Mouse (Mus musculus) brown adipose tissue, adult 24 weeks (tissue): ENCODE data around the gene Lama1. TPM values are rescaled to one million over a fixed set of nuclear protein-coding genes. Genes with fewer than 3 reads are reported as not detected.
"Not testable (repeated sequence)": the region's sequence is repeated elsewhere in the genome, so short reads cannot be mapped to it uniquely, and the experiment has no call there.

Experiments
- H3K27ac ChIP-seq: fragments of 200-500 bp; replicated peaks from 2 replicates; pipeline ENCODE4 v1.5.1; 2012; ENCODE audit warnings: low read depth, mild to moderate bottlenecking, low read length
- H3K4me1 ChIP-seq: fragments of 200-500 bp; 2 replicates; pipeline ENCODE4 v1.6.1; 2012; ENCODE audit warnings: low read length, mixed read lengths; ENCODE audit not compliant: control insufficient read depth, insufficient read depth, insufficient read length
- H3K4me3 ChIP-seq: fragments of 200-500 bp; 2 replicates; pipeline ENCODE4 v1.5.1; 2012; ENCODE audit warnings: low read depth, mild to moderate bottlenecking, low read length, moderate library complexity; ENCODE audit not compliant: insufficient read depth
- polyA plus RNA-seq: library from polyadenylated mRNA; stranded (reverse); fragments of >200 nt; gene quantifications from 2 replicates; pipeline ENCODE4 v1.2.4, GENCODE M21; 2012; ENCODE audit not compliant: missing spikeins, insufficient read depth, insufficient read length

Lama1 gene
- polyA plus RNA-seq, 1 experiment = not detected

DNA sequence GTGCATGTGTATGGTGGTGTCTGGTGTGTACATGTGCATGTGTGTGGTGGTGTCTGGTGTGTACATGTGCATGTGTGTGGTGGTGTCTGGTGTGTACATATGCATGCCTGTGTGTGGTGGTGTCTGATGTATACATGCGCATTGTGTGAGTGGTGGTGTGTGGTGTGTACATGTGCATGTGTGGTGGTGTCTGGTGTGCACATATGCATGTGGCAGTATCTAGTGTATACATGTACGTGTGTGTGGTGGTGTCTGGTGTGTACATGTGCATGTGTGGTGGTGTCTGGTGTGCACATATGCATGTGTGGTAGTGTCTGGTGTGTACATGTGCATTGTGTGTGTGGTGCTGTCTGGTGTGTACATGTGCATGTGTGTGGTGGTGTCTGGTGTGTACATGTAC, 144.4 kb downstream of the Lama1 start:
- H3K4me3 ChIP-seq, H3K27ac ChIP-seq, H3K4me1 ChIP-seq: not testable (repeated sequence)

- H3K4me1 ChIP-seq = no peaks in the 10 kb centered on the region
- no peak overlapping the region for H3K4me3 ChIP-seq
These were observed 164.1 kb downstream of the Lama1 start for GRCm38 (mm10) chr17:67861080-67861630.

GRCm38 (mm10) chr17:67861744-67862535, 164.9 kb downstream of the Lama1 start:
- Histone ChIP-seq H3K27ac (no peak overlapping the region), H3K4me3 (no peak overlapping the region), H3K4me1 (no peaks in the 10 kb centered on the region)

More at GRCm38 (mm10) chr17:67861080-67861630, 164.1 kb downstream of the Lama1 start:
- H3K27ac ChIP-seq = no peak overlapping the region

DNA sequence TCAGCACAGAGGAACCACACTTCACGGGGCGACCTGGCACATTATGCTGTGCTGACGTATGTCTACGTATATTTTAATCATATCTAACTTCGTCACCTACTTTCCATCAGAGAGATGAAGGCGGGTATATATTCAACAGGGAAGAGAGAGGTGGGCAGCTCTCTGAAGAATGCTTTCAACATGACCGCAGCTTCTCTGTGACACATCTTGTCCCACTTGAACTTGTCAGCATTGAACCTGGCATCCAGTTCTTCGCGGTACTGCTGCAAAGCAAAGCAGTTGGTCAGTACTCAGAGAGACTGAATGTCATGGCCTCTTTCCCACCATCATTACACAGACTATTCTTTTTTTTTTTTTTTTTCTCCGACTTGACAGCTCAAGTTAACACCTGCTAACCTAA, 167.3 kb downstream of the Lama1 start:
- Histone ChIP-seq H3K4me1 (0 out of 2 replicates have a peak, but pooled peaks cover 2% of the 10 kb centered on the region), H3K4me3 (no peak overlapping the region), H3K27ac (no peak overlapping the region)

DNA sequence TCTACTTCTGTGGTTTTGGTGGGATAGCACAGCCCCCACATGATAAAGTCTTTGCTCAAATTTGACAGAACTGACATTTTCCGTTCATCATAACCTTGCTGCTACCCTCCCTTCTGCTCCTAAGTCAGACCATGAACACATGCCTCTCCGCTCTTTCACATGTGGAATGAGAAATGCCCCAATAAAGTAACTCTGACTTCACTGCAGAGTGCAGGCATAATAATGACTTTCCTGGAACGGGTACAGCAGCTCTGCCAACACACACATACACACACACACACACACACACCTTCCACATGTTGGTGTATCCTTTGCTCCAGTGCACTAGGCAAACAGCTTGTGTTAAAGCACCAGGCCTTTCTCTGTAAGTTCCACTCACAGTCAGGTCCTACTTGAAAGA, 167.9 kb downstream of the Lama1 start:
- Histone ChIP-seq H3K4me3 (no peak overlapping the region), H3K27ac (no peak overlapping the region), H3K4me1 (0 out of 2 replicates have a peak, but pooled peaks cover 2% of the 10 kb centered on the region)

- H3K4me3 ChIP-seq = no peak overlapping the region
- H3K27ac ChIP-seq = peak overlapping the region; percentile 85
- H3K4me1 ChIP-seq = 0 out of 2 replicates have a peak, but pooled peaks cover 2% of the 10 kb centered on the region
These were observed 169.0 kb downstream of the Lama1 start for GRCm38 (mm10) chr17:67866026-67866425.

DNA sequence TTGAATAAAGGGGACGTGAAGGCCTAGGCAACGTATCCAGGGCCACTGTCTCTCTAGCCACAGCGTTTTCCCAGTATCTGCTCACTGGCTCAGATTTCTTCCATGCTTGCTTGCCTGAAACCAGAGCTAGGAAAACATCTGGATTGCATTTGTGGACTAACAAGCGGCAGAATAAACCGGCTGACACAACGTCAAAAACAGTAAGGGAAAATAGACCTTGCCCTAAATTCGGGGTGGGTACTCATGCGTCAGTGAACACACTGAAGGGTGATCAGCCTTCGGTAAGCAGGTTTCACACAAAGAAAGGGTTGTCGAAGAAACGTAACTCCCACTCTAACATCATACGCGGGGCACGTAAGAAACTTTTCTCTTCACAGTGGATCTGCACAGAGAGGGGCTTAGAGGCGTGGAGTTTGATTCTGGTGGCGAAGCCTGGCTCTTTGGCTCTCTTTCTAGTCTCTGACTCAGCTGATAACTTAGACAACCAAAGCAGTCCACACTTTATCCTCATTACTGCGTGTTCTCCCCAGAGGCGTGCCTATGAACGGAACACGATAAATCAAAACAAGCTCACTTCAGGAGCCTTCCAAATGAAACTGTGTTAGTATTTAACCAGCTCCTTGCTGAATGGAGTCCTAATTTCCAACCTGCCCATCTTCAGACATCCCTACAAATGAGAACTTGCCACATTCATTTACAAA, 169.6 kb downstream of the Lama1 start:
- Histone ChIP-seq H3K4me3 (no peak overlapping the region), H3K27ac (peak overlapping the region; percentile 85), H3K4me1 (0 out of 2 replicates have a peak, but pooled peaks cover 2% of the 10 kb centered on the region)

- Histone ChIP-seq H3K4me1 (0 out of 2 replicates have a peak, but pooled peaks cover 2% of the 10 kb centered on the region), H3K4me3 (no peak overlapping the region), H3K27ac (no peak overlapping the region)
These were observed 172.9 kb downstream of the Lama1 start for GRCm38 (mm10) chr17:67869731-67870601.

Other genes starting within 250 kb of the Lama1 start
- 0.59 and 5.8 TPM in 2 replicates for gene Lrrc30, start 64.5 kb upstream of the Lama1 start, polyA plus RNA-seq